Mouse (Mus musculus): Measurements from ENCODE around the gene Aqp11.
A peak's percentile ranks its signal among the peaks of the same experiment; 100 is the strongest.

Aqp11 gene

GRCm38 (mm10) chr7:97747176-97747707 is 9.2 kb upstream of the Aqp11 start:
- DNase-seq = no peak

GRCm38 (mm10) chr7:97745299-97745698 is 7.2 kb upstream of the Aqp11 start:
- no peak for DNase-seq

- no peak for DNase-seq
Observed at GRCm38 (mm10) chr7:97741756-97742291, 3.7 kb upstream of the Aqp11 start.

GRCm38 (mm10) chr7:97740948-97741347 is 2.9 kb upstream of the Aqp11 start:
- DNase-seq = no peak

- DNase-seq = no peak
Observed at GRCm38 (mm10) chr7:97737256-97737637, 842 bp downstream of the Aqp11 start.

GRCm38 (mm10) chr7:97735886-97736420 is 2.1 kb downstream of the Aqp11 start:
- no peak for DNase-seq

- DNase-seq = no peak
Observed at GRCm38 (mm10) chr7:97735021-97735420, 3.1 kb downstream of the Aqp11 start.

GRCm38 (mm10) chr7:97733606-97734005 is 4.5 kb downstream of the Aqp11 start:
- no peak for DNase-seq

GRCm38 (mm10) chr7:97730427-97730826 is 7.7 kb downstream of the Aqp11 start:
- no peak for DNase-seq

- no peak for DNase-seq
Observed at GRCm38 (mm10) chr7:97728666-97729614, 9.1 kb downstream of the Aqp11 start.

GRCm38 (mm10) chr7:97726778-97727177 is 11.3 kb downstream of the Aqp11 start:
- DNase-seq = no peak

GRCm38 (mm10) chr7:97726080-97726479 is 12.0 kb downstream of the Aqp11 start:
- no peak for DNase-seq

- DNase-seq = no peak
Observed at GRCm38 (mm10) chr7:97725401-97725800, 12.7 kb downstream of the Aqp11 start.

GRCm38 (mm10) chr7:97723646-97724538 is 14.2 kb downstream of the Aqp11 start:
- no peak for DNase-seq

GRCm38 (mm10) chr7:97722278-97722918 is 15.7 kb downstream of the Aqp11 start:
- DNase-seq = peak; percentile 71

GRCm38 (mm10) chr7:97720109-97720508 is 18.0 kb downstream of the Aqp11 start:
- DNase-seq = no peak

- DNase-seq = no peak
Observed at GRCm38 (mm10) chr7:97719078-97719477, 19.0 kb downstream of the Aqp11 start.

- no peak for DNase-seq
Observed at GRCm38 (mm10) chr7:97717326-97717725, 20.8 kb downstream of the Aqp11 start.

GRCm38 (mm10) chr7:97714651-97715050 is 23.4 kb downstream of the Aqp11 start:
- no peak for DNase-seq

GRCm38 (mm10) chr7:97709204-97709603 is 28.9 kb downstream of the Aqp11 start:
- DNase-seq = peak; percentile 61

- no peak for DNase-seq
Observed at GRCm38 (mm10) chr7:97707809-97708208, 30.3 kb downstream of the Aqp11 start.

GRCm38 (mm10) chr7:97707123-97707522 is 31.0 kb downstream of the Aqp11 start:
- DNase-seq = no peak

All from layer of hippocampus, adult 9-11 months (tissue).